Mouse (Mus musculus) layer of hippocampus, postnatal 10 days (tissue): ENCODE data around the gene Phactr1. TPM values are rescaled to one million over a fixed set of nuclear protein-coding genes. Genes with fewer than 3 reads are reported as not detected.

Experiments
- DNase-seq, 2 experiments: peaks; one replicate each; pipeline ENCODE4 v3.0.0; 2021; ENCODE audit warnings: low spot score in 2 of 2
- total RNA-seq, 2 experiments: library from RNA; stranded (reverse); gene quantifications; 2 replicates each; pipeline ENCODE4 v1.2.3; 2021

Phactr1 gene
- total RNA-seq, 2 experiments from 2014 or later = 222 to 228 TPM

GRCm38 (mm10) chr13:42757654-42758400 is 77.4 kb downstream of the Phactr1 start:
- DNase-seq = peak; percentile 11 to 22

- DNase-seq = peak in 1 of 2 experiments; percentile 30
Observed at GRCm38 (mm10) chr13:42759170-42759569, 78.7 kb downstream of the Phactr1 start.

GRCm38 (mm10) chr13:42760907-42761544 is 80.6 kb downstream of the Phactr1 start:
- DNase-seq = no peak

GRCm38 (mm10) chr13:42772314-42772713 is 91.9 kb downstream of the Phactr1 start:
- DNase-seq = no peak

- DNase-seq = no peak
Observed at GRCm38 (mm10) chr13:42774040-42774439, 93.6 kb downstream of the Phactr1 start.

- no peak for DNase-seq
Observed at GRCm38 (mm10) chr13:42782151-42782550, 101.7 kb downstream of the Phactr1 start.

GRCm38 (mm10) chr13:42789221-42789620 is 108.8 kb downstream of the Phactr1 start:
- DNase-seq = peak in 1 of 2 experiments; percentile 27

GRCm38 (mm10) chr13:42792279-42792678 is 111.9 kb downstream of the Phactr1 start:
- DNase-seq = no peak

GRCm38 (mm10) chr13:42800523-42800922 is 120.1 kb downstream of the Phactr1 start:
- DNase-seq = no peak

- no peak for DNase-seq
Observed at GRCm38 (mm10) chr13:42804314-42804713, 123.9 kb downstream of the Phactr1 start.

GRCm38 (mm10) chr13:42812762-42813161 is 132.3 kb downstream of the Phactr1 start:
- no peak for DNase-seq

- DNase-seq = peak; percentile 70 to 76
Observed at GRCm38 (mm10) chr13:42818378-42818777, 138.0 kb downstream of the Phactr1 start.

- DNase-seq = no peak
Observed at GRCm38 (mm10) chr13:42820513-42820912, 140.1 kb downstream of the Phactr1 start.

GRCm38 (mm10) chr13:42821426-42822106 is 141.1 kb downstream of the Phactr1 start:
- no peak for DNase-seq

GRCm38 (mm10) chr13:42822545-42822944 is 142.1 kb downstream of the Phactr1 start:
- peak; percentile 94 to 97 for DNase-seq

GRCm38 (mm10) chr13:42823875-42824274 is 143.5 kb downstream of the Phactr1 start:
- DNase-seq = no peak

- peak; percentile 50 to 60 for DNase-seq
Observed at GRCm38 (mm10) chr13:42826602-42827001, 146.2 kb downstream of the Phactr1 start.

GRCm38 (mm10) chr13:42828978-42829377 is 148.6 kb downstream of the Phactr1 start:
- no peak for DNase-seq

- no peak for DNase-seq
Observed at GRCm38 (mm10) chr13:42835441-42835840, 155.0 kb downstream of the Phactr1 start.

- DNase-seq = no peak
Observed at GRCm38 (mm10) chr13:42839358-42839757, 158.9 kb downstream of the Phactr1 start.

GRCm38 (mm10) chr13:42852086-42852485 is 171.7 kb downstream of the Phactr1 start:
- DNase-seq = no peak
